Mouse (Mus musculus) CH12.LX (cell line): Measurements from ENCODE around the gene Nkx2-1. TPM values are rescaled to one million over a fixed set of nuclear protein-coding genes. Genes with fewer than 3 reads are reported as not detected.

Experiments
- DNase-seq: peaks from one replicate; pipeline ENCODE4 v3.0.0-alpha.2; 2013; ENCODE audit errors: extremely low read depth
- H3K27ac ChIP-seq: 2 replicates; pipeline ENCODE4 v1.5.1; 2012; ENCODE audit warnings: low read depth, mild to moderate bottlenecking, control low read depth, moderate library complexity; ENCODE audit not compliant: insufficient read depth
- H3K27me3 ChIP-seq: replicated peaks from 2 replicates; pipeline ENCODE3; 2012; ENCODE audit warnings: inconsistent platforms
- H3K36me3 ChIP-seq, 2 experiments: replicated peaks in 1 of 2; 2 replicates each; pipeline versions ENCODE3 to v1.6.1; 2012; ENCODE audit warnings: inconsistent platforms in 1 of 2, low read length in 1 of 2, mild to moderate bottlenecking in 1 of 2, mixed read lengths in 1 of 2, moderate library complexity in 1 of 2; ENCODE audit not compliant: control insufficient read depth in 1 of 2, insufficient read depth in 1 of 2
- H3K4me1 ChIP-seq, 2 experiments: 2 replicates each; pipeline ENCODE4 v1.6.1; 2012; ENCODE audit warnings: inconsistent platforms in 1 of 2, moderate library complexity in 1 of 2; ENCODE audit not compliant: insufficient read depth in 2 of 2, control insufficient read depth in 1 of 2
- H3K4me2 ChIP-seq: 2 replicates; pipeline ENCODE4 v1.6.1; 2012; ENCODE audit warnings: low read depth, mild to moderate bottlenecking, control low read depth; ENCODE audit not compliant: poor library complexity, insufficient read depth, severe bottlenecking
- H3K4me3 ChIP-seq, 3 experiments: fragments of 150-350 bp in 1 of 3; sonication (generic) in 1 of 3; replicated peaks in 1 of 3; 2 replicates each; pipeline versions ENCODE3 to v1.5.1; 2011 to 2012; ENCODE audit warnings: low read depth in 2 of 3, low read length in 2 of 3, mild to moderate bottlenecking in 2 of 3, moderate library complexity in 2 of 3, control low read depth in 1 of 3, improper control_type of control experiment in 1 of 3, inconsistent platforms in 1 of 3, mixed read lengths in 1 of 3; ENCODE audit not compliant: poor library complexity in 1 of 3
- H3K79me2 ChIP-seq: replicated peaks from 2 replicates; pipeline ENCODE4 v1.6.1; 2012; ENCODE audit warnings: mild to moderate bottlenecking, moderate library complexity; ENCODE audit not compliant: control insufficient read depth, poor library complexity, insufficient read depth, severe bottlenecking; ENCODE audit errors: extremely low read depth
- H3K9ac ChIP-seq: 2 replicates; pipeline ENCODE4 v1.6.1; 2012; ENCODE audit warnings: low read depth, mild to moderate bottlenecking, control low read depth, moderate library complexity; ENCODE audit not compliant: insufficient read depth
- H3K9me3 ChIP-seq: replicated peaks from 2 replicates; pipeline ENCODE3; 2012; ENCODE audit warnings: low read length, inconsistent platforms, mixed read lengths
- CHD1 ChIP-seq: IDR thresholded peaks from 2 replicates; pipeline ENCODE4 v1.6.1; 2012; ENCODE audit warnings: low read depth, low read length, improper control_type of control experiment, inconsistent platforms
- CTCF ChIP-seq, 2 experiments: IDR thresholded peaks in 1 of 2; conservative IDR thresholded peaks in 1 of 2; 2 replicates each; pipeline ENCODE4 v1.5.1; 2011 to 2012; ENCODE audit warnings: low read depth in 2 of 2, low read length in 2 of 2, improper control_type of control experiment in 1 of 2, inconsistent platforms in 1 of 2, mild to moderate bottlenecking in 1 of 2, moderate library complexity in 1 of 2
- ELF1 ChIP-seq: IDR thresholded peaks from 2 replicates; pipeline ENCODE4 v1.6.1; 2014; ENCODE audit warnings: low read depth, mild to moderate bottlenecking, inconsistent platforms, low read length, improper control_type of control experiment
- EP300 ChIP-seq: IDR thresholded peaks from 2 replicates; pipeline ENCODE4 v1.6.1; 2011; ENCODE audit warnings: low read length, improper control_type of control experiment
- ETS1 ChIP-seq: conservative IDR thresholded peaks from 2 replicates; pipeline ENCODE4 v1.6.1; 2012; ENCODE audit warnings: low read depth, mild to moderate bottlenecking, inconsistent platforms, low read length, improper control_type of control experiment, moderate library complexity
- HCFC1 ChIP-seq: IDR thresholded peaks from 2 replicates; pipeline ENCODE4 v1.6.1; 2012; ENCODE audit warnings: low read depth, mild to moderate bottlenecking, inconsistent platforms, low read length, improper control_type of control experiment
- IRF4 ChIP-seq: IDR thresholded peaks from 2 replicates; pipeline ENCODE4 v1.6.1; 2014; ENCODE audit warnings: low read depth, mild to moderate bottlenecking, inconsistent platforms, low read length, improper control_type of control experiment
- JUN ChIP-seq: IDR thresholded peaks from 2 replicates; pipeline ENCODE4 v1.6.1; 2011; ENCODE audit warnings: low read depth, mild to moderate bottlenecking, low read length, improper control_type of control experiment, moderate library complexity; ENCODE audit not compliant: insufficient read depth
- KAT2A ChIP-seq: IDR thresholded peaks from 2 replicates; pipeline ENCODE4 v1.6.1; 2012; ENCODE audit warnings: low read length, improper control_type of control experiment, inconsistent platforms; ENCODE audit not compliant: insufficient replicate concordance
- MAFK ChIP-seq: IDR thresholded peaks from 2 replicates; pipeline ENCODE4 v1.6.1; 2011; ENCODE audit warnings: low read length, improper control_type of control experiment; ENCODE audit not compliant: insufficient replicate concordance
- MAX ChIP-seq: IDR thresholded peaks from 2 replicates; pipeline ENCODE4 v1.6.1; 2011; ENCODE audit warnings: low read length, improper control_type of control experiment
- MAZ ChIP-seq: IDR thresholded peaks from 2 replicates; pipeline ENCODE4 v1.6.1; 2012; ENCODE audit warnings: low read depth, mild to moderate bottlenecking, inconsistent platforms, low read length, improper control_type of control experiment, moderate library complexity
- MXI1 ChIP-seq: IDR thresholded peaks from 2 replicates; pipeline ENCODE4 v1.6.1; 2011; ENCODE audit warnings: mild to moderate bottlenecking, low read depth, low read length, improper control_type of control experiment
- MYC ChIP-seq: IDR thresholded peaks from 2 replicates; pipeline ENCODE4 v1.6.1; 2011; ENCODE audit warnings: low read depth, mild to moderate bottlenecking, improper control_type of control experiment, low read length
- NELFE ChIP-seq: IDR thresholded peaks from 2 replicates; pipeline ENCODE4 v1.6.1; 2011; ENCODE audit warnings: low read depth, low read length, improper control_type of control experiment
- NRF1 ChIP-seq: IDR thresholded peaks from 2 replicates; pipeline ENCODE4 v1.6.1; 2014; ENCODE audit warnings: low read depth, mild to moderate bottlenecking, inconsistent platforms, low read length, improper control_type of control experiment, moderate library complexity
- PAX5 ChIP-seq: IDR thresholded peaks from 2 replicates; pipeline ENCODE4 v1.6.1; 2012; ENCODE audit warnings: low read length, inconsistent platforms, mixed read lengths
- POLR2A ChIP-seq: IDR thresholded peaks from 2 replicates; pipeline ENCODE4 v1.6.1; 2011; ENCODE audit warnings: low read depth, mild to moderate bottlenecking, improper control_type of control experiment, low read length
- POLR2AphosphoS2 ChIP-seq: IDR thresholded peaks from 2 replicates; pipeline ENCODE4 v1.6.1; 2011; ENCODE audit warnings: low read depth, low read length, improper control_type of control experiment
- RAD21 ChIP-seq: IDR thresholded peaks from 2 replicates; pipeline ENCODE4 v1.6.1; 2011; ENCODE audit warnings: low read depth, mild to moderate bottlenecking, low read length, improper control_type of control experiment, moderate library complexity
- RCOR1 ChIP-seq: conservative IDR thresholded peaks from 2 replicates; pipeline ENCODE4 v1.6.1; 2012; ENCODE audit warnings: low read depth, mild to moderate bottlenecking, inconsistent platforms, low read length, improper control_type of control experiment
- SIN3A ChIP-seq: IDR thresholded peaks from 2 replicates; pipeline ENCODE4 v1.6.1; 2012; ENCODE audit warnings: low read length, improper control_type of control experiment, inconsistent platforms
- SMC3 ChIP-seq: IDR thresholded peaks from 2 replicates; pipeline ENCODE4 v1.6.1; 2011; ENCODE audit warnings: low read depth, low read length, improper control_type of control experiment
- TBP ChIP-seq: conservative IDR thresholded peaks from 2 replicates; pipeline ENCODE4 v1.6.1; 2011; ENCODE audit warnings: low read depth, low read length, improper control_type of control experiment
- TCF12 ChIP-seq: IDR thresholded peaks from 2 replicates; pipeline ENCODE4 v1.6.1; 2014; ENCODE audit warnings: low read depth, mild to moderate bottlenecking, inconsistent platforms, low read length, improper control_type of control experiment
- UBTF ChIP-seq: IDR thresholded peaks from 2 replicates; pipeline ENCODE4 v1.6.1; 2012; ENCODE audit warnings: low read depth, mild to moderate bottlenecking, inconsistent platforms, low read length, improper control_type of control experiment, moderate library complexity
- USF1 ChIP-seq: IDR thresholded peaks from 2 replicates; pipeline ENCODE4 v1.6.1; 2014; ENCODE audit warnings: low read depth, mild to moderate bottlenecking, inconsistent platforms, low read length, improper control_type of control experiment
- USF2 ChIP-seq: conservative IDR thresholded peaks from 2 replicates; pipeline ENCODE4 v1.6.1; 2011; ENCODE audit warnings: low read depth, low read length, improper control_type of control experiment
- ZC3H11A ChIP-seq: IDR thresholded peaks from 2 replicates; pipeline ENCODE4 v1.6.1; 2012; ENCODE audit warnings: low read depth, mild to moderate bottlenecking, inconsistent platforms, low read length, improper control_type of control experiment
- ZKSCAN1 ChIP-seq: IDR thresholded peaks from 2 replicates; pipeline ENCODE4 v1.6.1; 2012; ENCODE audit warnings: low read depth, inconsistent platforms, low read length, improper control_type of control experiment, borderline replicate concordance
- ZMIZ1 ChIP-seq: IDR thresholded peaks from 2 replicates; pipeline ENCODE4 v1.6.1; 2012; ENCODE audit warnings: low read depth, mild to moderate bottlenecking, inconsistent platforms, low read length, improper control_type of control experiment
- ZNF384 ChIP-seq: IDR thresholded peaks from 2 replicates; pipeline ENCODE4 v1.6.1; 2012; ENCODE audit warnings: low read depth, low read length, improper control_type of control experiment, inconsistent platforms
- dilution Hi-C: fragments of 300-500 bp; cut with MboI; formaldehyde crosslinking; loops from 2 replicates; pipeline ENCODE4 v1.14.3; 2020; ENCODE audit warnings: low sequenced_read_pairs; ENCODE audit not compliant: extremely low pct_unique_long_range_greater_than_20kb, extremely low pct_ligation_motif_present
- in situ Hi-C: fragments of 300-500 bp; cut with MboI; formaldehyde crosslinking; loops from 3 replicates; pipeline ENCODE4 v1.14.3; 2019; ENCODE audit warnings: low sequenced_read_pairs, low pct_ligation_motif_present, low pct_unique_long_range_greater_than_20kb, mixed read lengths
- polyA plus RNA-seq: library from polyadenylated mRNA; unstranded; fragments of >175 nt; gene quantifications from 2 replicates; pipeline ENCODE4 v1.2.1, GENCODE M21; 2012; ENCODE audit warnings: low read depth; ENCODE audit not compliant: insufficient read length
- total RNA-seq, 2 experiments: library from RNA; depleted of rRNA; stranded (reverse); fragments of 300-350 nt in 1 of 2; fragments of >200 nt in 1 of 2; gene quantifications; 2 replicates each; pipeline ENCODE4 v1.2.3; 2012 to 2014

Nkx2-1 gene
- total RNA-seq (2012; rRNA removed) (not detected in 2 replicates), total RNA-seq (2014; rRNA removed) (not detected in 2 replicates), polyA plus RNA-seq (not detected in 2 replicates)

GRCm38 (mm10) chr12:56536884-56537265, at the start of gene Nkx2-1:
Nkx2-1 (minus strand) TSS chr12:56536908.
- H3K9me3 ChIP-seq, result peaks cover 29% of the 10 kb centered on the region
- no peak within 1 kb of the TSS for H3K4me3 ChIP-seq
- in situ Hi-C loops, result loop anchor here (25.0 kb wide), 1 partner anchor 650 kb away; no protein-coding TSS in a partner anchor
- no peaks in the 10 kb centered on the region for H3K36me3 ChIP-seq
- dilution Hi-C loops, result no loop called here
- no peak within 1 kb of the TSS for H3K9ac ChIP-seq
- no peaks in the 10 kb centered on the region for H3K4me1 ChIP-seq
- DNase-seq, result no peak
- no peak for TF ChIP-seq HCFC1
- no peak for TF ChIP-seq EP300
- no peak for TF ChIP-seq ETS1
- no peak for TF ChIP-seq POLR2AphosphoS2
- TF ChIP-seq RAD21, result no peak
- no peak for TF ChIP-seq SMC3
- TF ChIP-seq RCOR1, result no peak
- TF ChIP-seq PAX5, result no peak
- no peak for TF ChIP-seq ELF1
- no peak within 1 kb of the TSS for H3K4me2 ChIP-seq
- no peaks in the 10 kb centered on the region for H3K27me3 ChIP-seq
- H3K79me2 ChIP-seq, result no peaks in the 10 kb centered on the region
- H3K27ac ChIP-seq, result no peak within 1 kb of the TSS

GRCm38 (mm10) chr12:56541068-56541467, 4.4 kb upstream of the Nkx2-1 start:
- in situ Hi-C loops (loop anchor here (25.0 kb wide), 1 partner anchor 654 kb away; no protein-coding TSS in a partner anchor), dilution Hi-C loops (no loop called here)
- Histone ChIP-seq H3K4me2 (peak overlapping the region; percentile 24; the same call in 1 of the 2 replicates), H3K27me3 (no peaks in the 10 kb centered on the region), H3K9ac (no peak overlapping the region), H3K4me3 (no peak overlapping the region), H3K36me3 (no peaks in the 10 kb centered on the region), H3K79me2 (no peaks in the 10 kb centered on the region), H3K27ac (no peak overlapping the region), H3K9me3 (no peaks in the 10 kb centered on the region), H3K4me1 (no peaks in the 10 kb centered on the region)
- peak; percentile 77 for DNase-seq
- TF ChIP-seq SIN3A, result no peak
- no peak for TF ChIP-seq ZMIZ1
- 0 out of 2 replicates have a peak, but pooled peaks have one; percentile 25 for TF ChIP-seq MAZ
- 0 out of 2 replicates have a peak, but pooled peaks have one; percentile 17 for TF ChIP-seq EP300
- no peak for TF ChIP-seq KAT2A
- no peak for TF ChIP-seq MAFK
- peak; percentile 68 for TF ChIP-seq SMC3
- TF ChIP-seq USF1, result no peak
- TF ChIP-seq POLR2AphosphoS2, result no peak
- TF ChIP-seq ZC3H11A, result no peak
- TF ChIP-seq MYC, result 0 out of 2 replicates have a peak, but pooled peaks have one; percentile 16
- no peak for TF ChIP-seq ZNF384
- TF ChIP-seq JUN, result no peak
- TF ChIP-seq PAX5, result no peak
- TF ChIP-seq NRF1, result no peak
- TF ChIP-seq IRF4, result no peak
- TF ChIP-seq NELFE, result no peak
- TF ChIP-seq TCF12, result no peak
- TF ChIP-seq RAD21, result peak; percentile 71
- no peak for TF ChIP-seq CHD1
- no peak for TF ChIP-seq HCFC1
- TF ChIP-seq ZKSCAN1, result no peak
- TF ChIP-seq RCOR1, result no peak
- TF ChIP-seq CTCF (conservative IDR thresholded peaks at IDR 0.05 in 1 of 2, IDR thresholded peaks at IDR 0.05 in 1 of 2; ENCODE audit: low read depth in 2 of 2, low read length in 2 of 2), result peak; percentile 52 to 83
- TF ChIP-seq ELF1, result 0 out of 2 replicates have a peak, but pooled peaks have one; percentile 13
- TF ChIP-seq MAX, result 0 out of 2 replicates have a peak, but pooled peaks have one; percentile 29
- TF ChIP-seq POLR2A, result no peak
- no peak for TF ChIP-seq UBTF
- no peak for TF ChIP-seq MXI1
- no peak for TF ChIP-seq USF2
- TF ChIP-seq TBP, result no peak
